Mouse (Mus musculus): ENCODE measurements at regions not wholly inside any gene's neighbourhood (a gene's known extent, or its start where the extent isn't known, plus 50 kb on each side); places are given as distances from the start of the nearest gene placed in this dataset.

- no peak for ATAC-seq (replicated peaks in 1 of 2; ENCODE audit: insufficient read depth in 1 of 2, low FRiP score in 2 of 2, low TSS enrichment in 1 of 2, low read depth in 1 of 2, poor library complexity in 2 of 2, severe bottlenecking in 2 of 2)
These were observed 399.6 kb upstream of the Kazn start for GRCm38 (mm10) chr4:142638733-142639339.

- no peak for ATAC-seq (replicated peaks in 1 of 2; ENCODE audit: insufficient read depth in 1 of 2, low FRiP score in 2 of 2, low TSS enrichment in 1 of 2, low read depth in 1 of 2, poor library complexity in 2 of 2, severe bottlenecking in 2 of 2)
These were observed 398.9 kb upstream of the Kazn start for GRCm38 (mm10) chr4:142638057-142638456.

- no peak for ATAC-seq (replicated peaks in 1 of 2; ENCODE audit: insufficient read depth in 1 of 2, low FRiP score in 2 of 2, low TSS enrichment in 1 of 2, low read depth in 1 of 2, poor library complexity in 2 of 2, severe bottlenecking in 2 of 2)
These were observed 395.2 kb upstream of the Kazn start for GRCm38 (mm10) chr4:142634398-142634797.

GRCm38 (mm10) chr4:142633667-142634350 is 394.6 kb upstream of the Kazn start:
- no peak for ATAC-seq (replicated peaks in 1 of 2; ENCODE audit: insufficient read depth in 1 of 2, low FRiP score in 2 of 2, low TSS enrichment in 1 of 2, low read depth in 1 of 2, poor library complexity in 2 of 2, severe bottlenecking in 2 of 2)

GRCm38 (mm10) chr4:142626503-142627194 is 387.4 kb upstream of the Kazn start:
- ATAC-seq (replicated peaks in 1 of 2; ENCODE audit: insufficient read depth in 1 of 2, low FRiP score in 2 of 2, low TSS enrichment in 1 of 2, low read depth in 1 of 2, poor library complexity in 2 of 2, severe bottlenecking in 2 of 2): no peak

GRCm38 (mm10) chr4:142625456-142625855 is 386.3 kb upstream of the Kazn start:
- ATAC-seq (replicated peaks in 1 of 2; ENCODE audit: insufficient read depth in 1 of 2, low FRiP score in 2 of 2, low TSS enrichment in 1 of 2, low read depth in 1 of 2, poor library complexity in 2 of 2, severe bottlenecking in 2 of 2): no peak

GRCm38 (mm10) chr4:142622151-142622861 is 383.1 kb upstream of the Kazn start:
- ATAC-seq (replicated peaks in 1 of 2; ENCODE audit: insufficient read depth in 1 of 2, low FRiP score in 2 of 2, low TSS enrichment in 1 of 2, low read depth in 1 of 2, poor library complexity in 2 of 2, severe bottlenecking in 2 of 2): no peak

GRCm38 (mm10) chr4:142619396-142619795 is 380.2 kb upstream of the Kazn start:
- no peak for ATAC-seq (replicated peaks in 1 of 2; ENCODE audit: insufficient read depth in 1 of 2, low FRiP score in 2 of 2, low TSS enrichment in 1 of 2, low read depth in 1 of 2, poor library complexity in 2 of 2, severe bottlenecking in 2 of 2)

GRCm38 (mm10) chr4:142618770-142619169 is 379.6 kb upstream of the Kazn start:
- no peak for ATAC-seq (replicated peaks in 1 of 2; ENCODE audit: insufficient read depth in 1 of 2, low FRiP score in 2 of 2, low TSS enrichment in 1 of 2, low read depth in 1 of 2, poor library complexity in 2 of 2, severe bottlenecking in 2 of 2)

- no peak for ATAC-seq (replicated peaks in 1 of 2; ENCODE audit: insufficient read depth in 1 of 2, low FRiP score in 2 of 2, low TSS enrichment in 1 of 2, low read depth in 1 of 2, poor library complexity in 2 of 2, severe bottlenecking in 2 of 2)
These were observed 378.5 kb upstream of the Kazn start for GRCm38 (mm10) chr4:142617676-142618075.

GRCm38 (mm10) chr4:142616901-142617300 is 377.7 kb upstream of the Kazn start:
- ATAC-seq (replicated peaks in 1 of 2; ENCODE audit: insufficient read depth in 1 of 2, low FRiP score in 2 of 2, low TSS enrichment in 1 of 2, low read depth in 1 of 2, poor library complexity in 2 of 2, severe bottlenecking in 2 of 2): no peak

- ATAC-seq (replicated peaks in 1 of 2; ENCODE audit: insufficient read depth in 1 of 2, low FRiP score in 2 of 2, low TSS enrichment in 1 of 2, low read depth in 1 of 2, poor library complexity in 2 of 2, severe bottlenecking in 2 of 2): no peak
These were observed 365.9 kb upstream of the Kazn start for GRCm38 (mm10) chr4:142605098-142605497.

- no peak for ATAC-seq (replicated peaks in 1 of 2; ENCODE audit: insufficient read depth in 1 of 2, low FRiP score in 2 of 2, low TSS enrichment in 1 of 2, low read depth in 1 of 2, poor library complexity in 2 of 2, severe bottlenecking in 2 of 2)
These were observed 358.0 kb upstream of the Kazn start for GRCm38 (mm10) chr4:142597214-142597613.

- no peak for ATAC-seq (replicated peaks in 1 of 2; ENCODE audit: insufficient read depth in 1 of 2, low FRiP score in 2 of 2, low TSS enrichment in 1 of 2, low read depth in 1 of 2, poor library complexity in 2 of 2, severe bottlenecking in 2 of 2)
These were observed 350.0 kb upstream of the Kazn start for GRCm38 (mm10) chr4:142589084-142589741.

GRCm38 (mm10) chr4:142588418-142589083 is 349.4 kb upstream of the Kazn start:
- no peak for ATAC-seq (replicated peaks in 1 of 2; ENCODE audit: insufficient read depth in 1 of 2, low FRiP score in 2 of 2, low TSS enrichment in 1 of 2, low read depth in 1 of 2, poor library complexity in 2 of 2, severe bottlenecking in 2 of 2)

GRCm38 (mm10) chr4:142587345-142588035 is 348.3 kb upstream of the Kazn start:
- ATAC-seq (replicated peaks in 1 of 2; ENCODE audit: insufficient read depth in 1 of 2, low FRiP score in 2 of 2, low TSS enrichment in 1 of 2, low read depth in 1 of 2, poor library complexity in 2 of 2, severe bottlenecking in 2 of 2): no peak

GRCm38 (mm10) chr4:142578536-142578935 is 339.3 kb upstream of the Kazn start:
- ATAC-seq (replicated peaks in 1 of 2; ENCODE audit: insufficient read depth in 1 of 2, low FRiP score in 2 of 2, low TSS enrichment in 1 of 2, low read depth in 1 of 2, poor library complexity in 2 of 2, severe bottlenecking in 2 of 2): no peak

All from hematopoietic stem cell, adult 5-6 weeks (primary cell).